Mouse (Mus musculus) kidney, adult 11 months (tissue): ENCODE results near the gene Zfp691.
A peak's percentile ranks its signal among the peaks of the same experiment; 100 is the strongest.

Experiments used
- DNase-seq: peaks from one replicate; pipeline ENCODE4 v3.0.0; 2022

The Zfp691 gene

GRCm38 (mm10) chr4:119120095-119120494 lies 53.9 kb downstream of the Zfp691 start:
- peak; percentile 49 for DNase-seq
